Comparison of ENCODE assay signal across 37 mouse cellular contexts in the genomic region with DNA sequence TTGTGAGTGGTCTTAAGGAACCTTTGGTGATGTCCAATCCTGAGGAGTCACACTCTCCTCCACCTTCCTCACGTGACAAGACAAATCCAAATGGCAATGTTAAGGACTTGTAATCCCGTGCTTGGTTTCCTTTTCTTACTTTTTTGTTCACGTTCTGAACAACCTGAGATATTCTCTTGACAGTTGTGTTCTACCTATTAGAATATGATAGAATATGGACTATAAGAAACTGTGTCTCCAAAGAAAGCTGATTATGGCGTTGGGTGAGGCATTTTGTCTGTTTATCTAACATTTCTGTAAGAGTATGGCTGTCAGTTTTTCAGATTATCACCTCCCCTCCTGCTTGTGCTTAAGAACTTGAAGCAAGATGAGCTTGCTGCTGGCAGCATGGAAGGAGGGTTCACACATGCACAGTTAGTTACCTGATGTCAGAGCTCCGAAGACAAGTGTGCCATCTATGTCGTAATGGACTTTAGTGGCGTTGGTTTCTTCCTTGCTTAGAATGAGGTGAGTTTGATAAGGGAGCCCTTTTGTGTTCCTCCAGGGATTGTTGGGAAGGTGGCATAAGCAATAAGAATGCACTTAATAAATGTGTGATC. TPM values are rescaled to one million over a fixed set of nuclear protein-coding genes. Genes with fewer than 3 reads are reported as not detected.
DNase-seq lines count a peak whose midpoint lies in the region; ATAC-seq and TF ChIP-seq lines count a peak whose summit lies in the region.
"Had no signal": no experiment of that assay in that cellular context is flagged by ENCODE, and none has a peak within 500 bp of the region (broad histone marks: within the 10 kb centered on the region; RNA-seq: fewer than 3 reads in every experiment).

No protein-coding gene starts in this region.

- H3K4me2 ChIP-seq in liver, embryonic 14.5 days (ENCODE audit: low read depth): peak overlapping the region; percentile 89
- H3K4me2 ChIP-seq: intestine, embryonic 15.5 days; midbrain, embryonic 11.5 days had no signal

- WGBS in liver, embryonic 14.5 days (ENCODE audit: insufficient replicate concordance): 30% methylated on average over 7 of the region's 7 CpGs

- H3K27ac ChIP-seq in liver, embryonic 14.5 days: peak overlapping the region; percentile 70
- H3K27ac ChIP-seq: embryonic facial prominence, embryonic 13.5 days; forebrain, embryonic 12.5 days; intestine, embryonic 15.5 days; kidney, postnatal 0 days; macrophage had no signal

- peaks cover 48% of the 10 kb centered on the region for H3K36me3 ChIP-seq in megakaryocyte, embryonic 14.5 days (replicated peaks; ENCODE audit: low read length)
- H3K36me3 ChIP-seq in erythroblast, embryonic 14.5 days (ENCODE audit: control insufficient read depth): peaks cover 37% of the 10 kb centered on the region
- H3K36me3 ChIP-seq in liver, embryonic 14.5 days (replicated peaks; ENCODE audit: control insufficient read depth, insufficient read depth, low read depth): peaks cover 18% of the 10 kb centered on the region

- H3K4me1 ChIP-seq in megakaryocyte, embryonic 14.5 days: peaks cover 44% of the 10 kb centered on the region
- H3K4me1 ChIP-seq in erythroblast, embryonic 14.5 days (ENCODE audit: control insufficient read depth): peaks cover 70% of the 10 kb centered on the region
- H3K4me1 ChIP-seq in liver, embryonic 14.5 days (replicated peaks; ENCODE audit: control insufficient read depth in 2 of 2, insufficient read depth in 2 of 2, low read length in 1 of 2): peaks cover 24 to 28% of the 10 kb centered on the region in 2 experiments

- H3K4me3 ChIP-seq in megakaryocyte, embryonic 14.5 days (replicated peaks): peak overlapping the region; percentile 33
- peak overlapping the region; percentile 90 for H3K4me3 ChIP-seq in erythroblast, embryonic 14.5 days (replicated peaks)
- peak overlapping the region; percentile 35 to 48 for H3K4me3 ChIP-seq in liver, embryonic 14.5 days (ENCODE audit: insufficient read depth in 1 of 2, low read depth in 2 of 2, low read length in 2 of 2)
- H3K4me3 ChIP-seq: embryonic facial prominence, embryonic 13.5 days; forebrain, embryonic 12.5 days; intestine, embryonic 15.5 days had no signal

- H3K9me3 ChIP-seq in megakaryocyte, embryonic 14.5 days: no peaks in the 10 kb centered on the region
- no peaks in the 10 kb centered on the region for H3K9me3 ChIP-seq in erythroblast, embryonic 14.5 days (ENCODE audit: control insufficient read depth, low read length)
- no peaks in the 10 kb centered on the region for H3K9me3 ChIP-seq in liver, embryonic 14.5 days (ENCODE audit: control insufficient read depth, low read length)
- H3K9me3 ChIP-seq: embryonic facial prominence, embryonic 13.5 days; forebrain, embryonic 12.5 days; intestine, embryonic 15.5 days had no signal

- peak overlapping the region; percentile 60 for H3K9ac ChIP-seq in liver, embryonic 14.5 days (replicated peaks)
- H3K9ac ChIP-seq: embryonic facial prominence, embryonic 13.5 days; forebrain, embryonic 12.5 days; forebrain, postnatal 0 days; intestine, embryonic 15.5 days had no signal

- TF ChIP-seq EP300 in liver, embryonic 14.5 days (IDR thresholded peaks at IDR 0.05; ENCODE audit: low read depth): no peak

- no peak for ATAC-seq in megakaryocyte, adult 5-6 weeks (ENCODE audit: poor library complexity, severe bottlenecking)
- ATAC-seq in liver, embryonic 14.5 days (ENCODE audit: insufficient read depth): no peak
- ATAC-seq: activated CD4-positive, CD25-positive, alpha-beta regulatory T cell, adult 4 months; forebrain, postnatal 0 days; hindbrain, embryonic 16.5 days; intestine, embryonic 15.5 days; lung, postnatal 0 days; midbrain, embryonic 16.5 days had no signal

- TF ChIP-seq CTCF in liver, embryonic 14.5 days (IDR thresholded peaks at IDR 0.05; ENCODE audit: low read depth): no peak

- DNase-seq in liver, embryonic 14.5 days (ENCODE audit: low read depth in 3 of 3, low spot score in 3 of 3): peak in 2 of 3 experiments; percentile 35 to 41
- DNase-seq in gastrocnemius, postnatal 4 days (ENCODE audit: low spot score in 2 of 2): no peak
- DNase-seq in T-cell, adult 2 months (ENCODE audit: low spot score): no peak
- no peak for DNase-seq in kidney, postnatal 36 days
- DNase-seq in ovary, postnatal 14 days (ENCODE audit: low spot score): no peak
- DNase-seq: adrenal gland, adult 2 months; adrenal gland, postnatal 36 days; cerebellum, adult 11 months; cerebellum, adult 9-11 months; forebrain, postnatal 0 days; gastrocnemius, postnatal 14 days; heart, postnatal 14 days; kidney, adult 8-10 months; layer of hippocampus, postnatal 36 days; right cerebral cortex, adult 18-20 months; spleen, adult 18-20 months; thymus, postnatal 14 days had no signal

- no peaks in the 10 kb centered on the region for H3K27me3 ChIP-seq in megakaryocyte, embryonic 14.5 days (replicated peaks)
- no peaks in the 10 kb centered on the region for H3K27me3 ChIP-seq in erythroblast, embryonic 14.5 days (ENCODE audit: control insufficient read depth)
- H3K27me3 ChIP-seq in liver, embryonic 14.5 days (ENCODE audit: control insufficient read depth, insufficient read depth, low read length): no peaks in the 10 kb centered on the region
- H3K27me3 ChIP-seq: embryonic facial prominence, embryonic 13.5 days; forebrain, embryonic 12.5 days; intestine, embryonic 15.5 days had no signal

RNA-seq across cellular contexts. Expression of a gene that starts 2.7 kb away (rescaled TPM):
- 2.3 TPM in 1 of 2 replicates, not detected in the other for polyA plus RNA-seq in megakaryocyte, embryonic 14.5 days (2012; ENCODE audit: insufficient read depth, low replicate concordance)
- total RNA-seq in megakaryocyte, adult 5-6 weeks (2015): 32.8 and 37.5 TPM in 2 replicates
- 36.0 and 39.4 TPM in 2 replicates for total RNA-seq in megakaryocyte, adult 5-6 weeks (2017)
- 0.16 TPM in 2 replicates for polyA plus RNA-seq in erythroblast, embryonic 14.5 days (2012)
- polyA plus RNA-seq in liver, embryonic 14.5 days (2012; rRNA removed): 14.5 and 18.5 TPM in 2 replicates
- 18.8 and 20.4 TPM in 2 replicates for polyA plus RNA-seq in liver, embryonic 14.5 days (2014; fragmentation: Nextera tagmentation; extraction: Ambion mirVana)
- 10 to 100 TPM; 28.9 to 38.0 TPM for total RNA-seq in gastrocnemius, postnatal 4 days (2021)

RNA-seq across cellular contexts. Expression of a gene that starts 16.5 kb away (rescaled TPM):
- polyA plus RNA-seq in megakaryocyte, embryonic 14.5 days (2012; ENCODE audit: insufficient read depth, low replicate concordance): 2.7 TPM in 1 of 2 replicates, not detected in the other
- total RNA-seq in megakaryocyte, adult 5-6 weeks (2015): 20.3 and 29.8 TPM in 2 replicates
- total RNA-seq in megakaryocyte, adult 5-6 weeks (2017): 16.9 and 21.4 TPM in 2 replicates
- polyA plus RNA-seq in erythroblast, embryonic 14.5 days (2012): 0.33 and 0.48 TPM in 2 replicates
- polyA plus RNA-seq in liver, embryonic 14.5 days (2012; rRNA removed): 6.4 and 8.6 TPM in 2 replicates
- 11.0 and 12.6 TPM in 2 replicates for polyA plus RNA-seq in liver, embryonic 14.5 days (2014; fragmentation: Nextera tagmentation; extraction: Ambion mirVana)
- total RNA-seq in gastrocnemius, postnatal 4 days (2021): 100 to 1,000 TPM in 1 of 2 experiments, 10 to 100 TPM in 1; 84.5 to 115 TPM

RNA-seq across cellular contexts. Expression of a gene that starts 20.8 kb away (rescaled TPM):
- polyA plus RNA-seq in megakaryocyte, embryonic 14.5 days (2012; ENCODE audit: insufficient read depth, low replicate concordance): not detected in 2 replicates
- total RNA-seq in megakaryocyte, adult 5-6 weeks (2015): not detected in 2 replicates
- total RNA-seq in megakaryocyte, adult 5-6 weeks (2017): not detected in 2 replicates
- not detected in 2 replicates for polyA plus RNA-seq in erythroblast, embryonic 14.5 days (2012)
- polyA plus RNA-seq in liver, embryonic 14.5 days (2012; rRNA removed): not detected in 2 replicates
- not detected in 2 replicates for polyA plus RNA-seq in liver, embryonic 14.5 days (2014; fragmentation: Nextera tagmentation; extraction: Ambion mirVana)
- under 1 TPM in 1 of 2 experiments, not detected in 1; 0.41 TPM for total RNA-seq in gastrocnemius, postnatal 4 days (2021)
- total RNA-seq: common myeloid progenitor, adult 5-6 weeks; forebrain, postnatal 0 days; gastrocnemius, postnatal 14 days; heart, adult 8-10 months; liver, adult 2 months had no signal
- polyA plus RNA-seq: adrenal gland, adult 2 months; embryonic facial prominence, embryonic 13.5 days; forebrain, embryonic 12.5 days; forebrain, postnatal 0 days; heart, embryonic 14.5 days; intestine, embryonic 15.5 days; kidney, postnatal 0 days; liver, adult 2 months; macrophage; neural tube, embryonic 11.5 days; stomach, embryonic 16.5 days; urinary bladder, adult 2 months had no signal

Comparison
In these comparisons a context has a peak if more than half of its experiments do, and no peak if none do; other contexts are left out.
1. H3K4me3 ChIP-seq: peak in every context shown above with its lines; median percentile 90 in erythroblast, embryonic 14.5 days; 42 in liver, embryonic 14.5 days; 33 in megakaryocyte, embryonic 14.5 days.
2. DNase-seq: peak in liver, embryonic 14.5 days (2 of 3); none in gastrocnemius, postnatal 4 days (0 of 2), T-cell, adult 2 months (single experiment), kidney, postnatal 36 days (0 of 2) and ovary, postnatal 14 days (single experiment).